Mouse (Mus musculus) inflammation-experienced regulatory T-cells, adult 6 months (primary cell): ENCODE measurements at regions not wholly inside any gene's neighbourhood (a gene's known extent, or its start where the extent isn't known, plus 50 kb on each side); places are given as distances from the start of the nearest gene placed in this dataset.

Experiments used
- ATAC-seq: one replicate; pipeline ENCODE4 v1.8.0; 2017

GRCm38 (mm10) chr1:69375246-69375645 lies 267.4 kb upstream of the Erbb4 start:
- ATAC-seq, result no peak

DNA sequence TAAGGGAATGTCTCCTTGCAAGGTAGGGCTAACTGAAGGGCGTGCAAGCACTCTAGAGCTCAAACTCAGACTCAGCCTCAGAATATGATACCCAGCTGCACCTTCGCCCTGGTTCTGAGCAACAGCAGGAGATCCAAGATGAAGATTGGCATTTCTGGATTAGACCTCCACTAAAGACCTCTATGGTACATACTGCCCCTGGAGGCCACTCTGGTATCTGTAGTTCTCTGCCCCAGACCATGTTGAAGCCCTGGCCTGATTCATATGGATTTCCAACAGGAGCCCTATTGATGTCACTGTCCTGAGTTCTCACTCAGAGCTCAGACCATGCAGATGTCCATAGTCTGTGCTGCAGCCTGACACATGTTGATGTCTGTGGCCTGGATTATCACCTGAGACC lies 262.2 kb upstream of the Erbb4 start:
- ATAC-seq, result no peak

- no peak for ATAC-seq
Measured at GRCm38 (mm10) chr1:69367531-69367930, 259.7 kb upstream of the Erbb4 start.

DNA sequence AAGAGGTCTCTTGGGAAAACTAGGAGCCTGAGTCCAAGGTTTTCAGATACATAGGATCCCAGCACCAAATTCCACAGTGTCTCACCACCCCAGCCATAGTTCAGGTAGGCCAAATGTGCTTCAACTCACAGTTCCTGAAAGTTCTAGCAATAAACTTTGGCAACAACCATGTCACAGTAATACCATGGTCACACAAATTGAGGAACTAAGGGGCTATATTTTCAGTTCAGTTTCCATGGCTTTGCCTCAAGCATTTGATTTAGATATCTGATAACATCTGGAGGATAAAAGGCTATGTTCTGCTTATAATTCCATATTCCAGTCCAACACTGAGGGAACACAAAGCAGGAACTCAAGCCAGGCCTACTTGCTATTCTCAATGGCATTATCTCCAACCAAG lies 256.2 kb upstream of the Erbb4 start:
- no peak for ATAC-seq

DNA sequence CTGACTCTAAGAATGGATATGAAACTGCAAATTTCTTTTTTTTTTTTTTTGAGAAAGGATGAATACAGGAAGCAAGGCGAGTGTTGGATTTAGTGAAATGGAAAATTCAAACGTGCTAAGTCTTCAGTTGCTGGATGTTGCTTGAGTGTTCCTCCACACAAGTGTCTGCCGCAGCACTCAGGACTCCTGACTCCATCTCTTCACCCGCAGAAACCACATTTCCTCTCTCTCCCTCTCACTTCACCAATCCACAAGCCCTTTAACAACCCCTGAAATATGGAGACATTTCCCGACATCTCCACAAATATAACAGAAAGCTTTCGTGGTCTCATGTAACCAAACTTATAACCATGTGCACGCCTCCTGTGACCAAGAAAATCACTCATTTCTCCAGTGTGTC lies 249.7 kb upstream of the Erbb4 start:
- no peak for ATAC-seq

- no peak for ATAC-seq
Measured at GRCm38 (mm10) chr1:69350417-69350816, 242.6 kb upstream of the Erbb4 start.

- ATAC-seq, result no peak
Measured at GRCm38 (mm10) chr1:69349826-69350225, 242.0 kb upstream of the Erbb4 start.

- no peak for ATAC-seq
Measured at GRCm38 (mm10) chr1:69342100-69342499, 234.2 kb upstream of the Erbb4 start.

DNA sequence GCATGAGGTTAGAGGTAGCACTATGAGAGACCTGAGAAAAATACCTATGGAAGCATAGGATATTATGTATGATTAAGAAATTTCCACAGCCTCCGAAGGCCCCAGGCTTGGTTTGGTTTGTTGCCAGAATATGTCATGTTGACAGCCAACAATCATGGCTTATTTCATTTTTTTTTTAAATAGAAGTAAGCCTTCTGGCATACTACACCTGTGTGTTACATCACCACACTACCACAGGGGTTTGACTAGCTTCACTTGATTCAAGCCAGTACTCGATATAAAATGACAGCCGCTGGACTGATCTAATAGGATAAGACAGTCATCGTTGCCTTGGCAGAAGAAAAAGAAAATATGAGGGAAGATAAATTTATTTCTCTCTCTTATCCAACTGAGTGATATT lies 232.6 kb upstream of the Erbb4 start:
- no peak for ATAC-seq

GRCm38 (mm10) chr1:69331418-69332254 lies 223.8 kb upstream of the Erbb4 start:
- peak; percentile 71 for ATAC-seq

GRCm38 (mm10) chr1:69329399-69329798 lies 221.5 kb upstream of the Erbb4 start:
- no peak for ATAC-seq

DNA sequence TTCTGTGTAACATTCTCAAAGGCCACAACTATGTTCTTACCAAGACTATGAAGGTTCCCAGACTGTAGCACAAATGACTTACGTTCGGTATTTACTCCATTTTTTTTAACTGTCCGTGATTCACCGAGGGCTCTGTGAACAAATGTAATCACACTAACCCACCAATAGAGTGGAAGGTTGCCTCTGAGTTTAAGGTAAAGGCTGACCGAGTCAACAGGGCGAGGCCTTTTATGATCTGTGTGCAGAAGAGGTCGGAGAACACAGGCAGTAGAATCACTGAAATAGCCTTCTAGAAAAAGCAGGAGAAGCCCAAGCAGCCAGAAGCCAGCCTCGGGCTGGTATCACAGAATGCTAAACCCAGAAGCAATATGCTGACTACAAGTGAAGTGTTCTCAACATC lies 218.9 kb upstream of the Erbb4 start:
- no peak for ATAC-seq

- no peak for ATAC-seq
Measured at GRCm38 (mm10) chr1:69319526-69319925, 211.7 kb upstream of the Erbb4 start.

DNA sequence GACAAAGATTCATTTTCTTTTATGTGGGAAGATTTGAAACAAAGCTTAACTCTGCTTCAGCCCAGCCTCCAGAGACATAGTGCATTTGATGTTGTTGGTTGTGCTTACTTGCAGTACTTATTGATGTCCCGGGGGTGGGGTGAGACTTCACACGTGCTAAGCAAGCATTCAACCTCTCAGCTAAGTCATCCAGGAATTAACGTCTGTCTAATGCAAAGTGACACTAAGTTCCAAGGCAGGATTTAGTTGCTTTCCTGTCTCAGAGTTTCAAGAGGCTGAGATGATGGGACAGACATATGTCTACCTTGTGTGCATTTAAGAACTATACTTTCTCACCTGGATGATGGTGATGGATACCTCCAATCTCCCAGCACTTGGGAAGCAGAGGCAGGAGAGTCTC lies 189.0 kb upstream of the Erbb4 start:
- no peak for ATAC-seq

DNA sequence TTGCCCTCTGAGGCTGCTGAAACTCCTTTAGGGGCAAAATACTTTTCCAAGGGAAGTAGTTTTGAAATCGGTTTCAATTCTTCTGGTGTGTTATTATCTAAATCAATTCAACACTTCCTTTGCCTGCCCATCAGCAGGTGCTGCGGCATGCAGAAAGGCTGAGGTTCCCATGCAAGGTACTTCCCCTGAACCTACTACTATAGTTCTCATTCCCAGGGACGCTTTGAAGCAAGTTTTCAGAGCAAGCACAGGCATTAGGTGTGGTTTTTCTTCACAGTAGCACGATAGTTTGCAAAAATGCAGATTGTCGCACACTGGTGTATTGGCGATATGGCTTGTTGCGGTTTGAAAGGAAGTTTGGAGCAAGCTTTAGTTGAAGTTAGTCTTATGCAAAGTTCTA lies 183.5 kb upstream of the Erbb4 start:
- peak; percentile 94 for ATAC-seq

GRCm38 (mm10) chr1:69286374-69286773 lies 178.5 kb upstream of the Erbb4 start:
- ATAC-seq, result no peak

- ATAC-seq, result no peak
Measured at GRCm38 (mm10) chr1:69277428-69277827, 169.6 kb upstream of the Erbb4 start.

DNA sequence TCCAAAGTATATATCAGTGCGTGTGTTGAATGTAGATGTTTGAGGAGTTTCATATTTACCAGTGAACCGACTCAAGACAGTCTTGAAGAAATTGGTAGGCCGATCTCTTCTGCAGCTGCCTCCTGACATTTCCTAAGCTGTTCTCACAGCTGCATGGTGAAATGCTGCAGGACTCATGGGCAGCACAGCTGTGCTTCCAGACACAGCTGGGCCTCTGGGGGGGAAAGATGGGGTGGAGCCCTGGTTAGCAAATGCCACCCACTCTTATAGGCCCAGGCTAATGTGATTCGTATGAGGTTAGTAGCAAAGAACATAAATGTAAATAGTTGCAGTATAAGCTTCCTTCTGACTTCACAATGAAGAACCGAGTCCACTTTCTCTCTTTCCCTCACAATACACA lies 139.8 kb upstream of the Erbb4 start:
- ATAC-seq, result no peak

DNA sequence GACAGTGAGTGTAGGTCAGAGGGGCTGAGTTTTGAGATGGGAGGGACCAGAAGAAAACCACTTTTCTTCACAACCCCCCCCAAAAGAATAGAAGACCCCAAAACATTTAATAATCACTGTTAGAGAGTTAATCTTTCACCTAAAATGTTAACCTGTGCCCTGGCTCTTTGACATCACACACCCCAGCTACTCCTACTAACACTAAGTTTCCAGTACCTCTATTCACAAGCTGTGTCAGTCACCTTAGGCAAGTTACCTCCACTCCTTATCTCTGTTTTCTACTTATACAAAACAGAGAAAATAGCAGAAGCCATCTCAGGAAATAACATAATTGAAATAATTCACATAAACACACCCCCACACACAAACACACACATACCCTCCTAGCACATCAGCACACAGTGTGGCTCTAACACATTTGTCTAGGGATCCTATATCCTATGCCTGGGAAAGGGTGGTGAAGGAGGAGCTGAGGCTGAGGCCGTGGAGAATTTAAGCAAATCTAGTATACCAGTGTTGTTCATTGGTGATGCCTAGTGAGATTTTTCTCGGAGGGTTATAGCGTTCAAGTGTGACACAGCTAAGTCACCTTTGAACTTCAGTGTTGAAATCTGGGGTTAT lies 134.5 kb upstream of the Erbb4 start:
- ATAC-seq, result peak; percentile 9

- ATAC-seq, result peak; percentile 81
Measured at GRCm38 (mm10) chr1:69241502-69242214, 133.8 kb upstream of the Erbb4 start.

GRCm38 (mm10) chr1:69227864-69228263 lies 120.0 kb upstream of the Erbb4 start:
- ATAC-seq, result no peak

DNA sequence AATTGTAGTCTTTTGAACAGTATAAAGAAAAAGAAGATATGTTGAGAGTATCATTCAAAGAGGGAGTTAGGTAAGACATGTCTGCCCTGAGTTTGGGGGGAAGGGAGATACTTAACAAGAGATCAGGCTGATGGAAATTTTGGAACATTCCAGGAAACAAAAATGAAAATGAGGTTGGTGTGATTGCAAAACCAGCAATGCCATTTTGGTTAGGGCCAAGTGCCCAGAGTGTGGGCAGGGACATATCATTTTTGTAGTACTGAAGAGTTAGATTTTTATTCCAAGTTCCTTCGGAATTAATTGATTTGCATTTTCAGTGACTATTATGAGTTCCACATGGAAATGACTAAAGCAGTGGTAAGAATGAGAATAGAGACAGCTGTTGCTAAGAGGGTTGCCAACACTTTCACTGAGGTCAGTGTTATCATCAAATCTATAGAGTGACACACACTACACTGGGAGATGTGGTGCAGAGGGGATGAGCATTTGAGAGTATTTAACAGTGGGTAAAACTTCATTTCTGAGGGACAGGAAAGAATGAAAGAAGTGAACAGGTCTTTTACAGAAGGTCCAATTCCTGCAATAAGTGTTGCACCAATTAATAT lies 105.1 kb upstream of the Erbb4 start:
- ATAC-seq, result no peak

DNA sequence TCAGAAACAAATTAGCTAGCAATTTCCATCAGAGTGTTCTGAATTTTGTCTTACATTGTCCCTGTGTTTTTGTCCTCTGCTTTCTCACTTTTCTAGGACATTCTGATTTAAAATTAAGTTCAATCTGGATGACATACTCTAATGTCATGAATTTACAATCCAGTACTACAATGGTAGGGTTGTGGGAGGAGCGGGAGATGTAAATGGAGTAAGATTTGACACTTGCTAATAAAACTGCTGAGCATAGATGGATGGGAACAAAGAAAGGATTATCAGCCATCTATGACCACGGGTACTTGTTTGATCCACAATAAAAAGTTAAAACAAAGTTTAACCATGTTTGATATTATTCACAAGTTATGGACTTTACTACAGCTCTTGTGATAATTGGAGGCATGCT lies 94.9 kb upstream of the Erbb4 start:
- no peak for ATAC-seq
